Mouse (Mus musculus): ENCODE data around the gene Mdh2. TPM values are rescaled to one million over a fixed set of nuclear protein-coding genes. Genes with fewer than 3 reads are reported as not detected.

The Mdh2 gene
- polyA plus RNA-seq, 1 experiment from 2014 or later: 599 TPM

DNA sequence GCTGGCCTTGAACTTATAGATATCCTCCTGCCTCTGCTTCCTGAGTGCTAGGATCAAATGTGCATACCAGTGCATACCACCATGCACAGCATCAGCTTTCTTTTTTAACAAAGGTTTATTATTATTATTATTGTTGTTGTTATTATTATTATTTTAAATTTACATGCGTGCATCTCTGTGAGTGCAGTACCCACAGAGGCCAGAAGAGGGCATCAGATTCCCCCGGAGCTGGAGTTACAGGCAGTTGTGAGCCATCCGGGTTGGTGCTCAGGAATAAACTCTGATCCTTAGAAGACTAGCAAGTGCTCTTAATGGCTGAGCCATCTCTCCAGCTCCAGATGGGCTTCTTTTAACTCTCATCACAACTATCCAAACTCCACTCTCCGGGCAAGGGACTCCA is 21.5 kb downstream of the Mdh2 start:
- H3K4me3 ChIP-seq (replicated peaks; ENCODE audit: low read length): no peak overlapping the region
- no peak for DNase-seq (ENCODE audit: low spot score)
- ATAC-seq (ENCODE audit: low FRiP score): no peak
- peaks cover 12% of the 10 kb centered on the region for H3K4me1 ChIP-seq (replicated peaks; ENCODE audit: control insufficient read depth, insufficient read depth, low read length)
- H3K9ac ChIP-seq: no peak overlapping the region
- H3K4me2 ChIP-seq (replicated peaks): no peak overlapping the region
- H3K9me3 ChIP-seq (ENCODE audit: control insufficient read depth, low read length): no peaks in the 10 kb centered on the region
- no peak overlapping the region; the same call in 1 of the 2 replicates for H3K27ac ChIP-seq
- WGBS: 48% methylated on average over 4 of the region's 4 CpGs
- no peaks in the 10 kb centered on the region for H3K36me3 ChIP-seq (replicated peaks; ENCODE audit: control insufficient read depth, insufficient read depth)
- no peaks in the 10 kb centered on the region for H3K27me3 ChIP-seq (ENCODE audit: control insufficient read depth, insufficient read depth, low read length)

DNA sequence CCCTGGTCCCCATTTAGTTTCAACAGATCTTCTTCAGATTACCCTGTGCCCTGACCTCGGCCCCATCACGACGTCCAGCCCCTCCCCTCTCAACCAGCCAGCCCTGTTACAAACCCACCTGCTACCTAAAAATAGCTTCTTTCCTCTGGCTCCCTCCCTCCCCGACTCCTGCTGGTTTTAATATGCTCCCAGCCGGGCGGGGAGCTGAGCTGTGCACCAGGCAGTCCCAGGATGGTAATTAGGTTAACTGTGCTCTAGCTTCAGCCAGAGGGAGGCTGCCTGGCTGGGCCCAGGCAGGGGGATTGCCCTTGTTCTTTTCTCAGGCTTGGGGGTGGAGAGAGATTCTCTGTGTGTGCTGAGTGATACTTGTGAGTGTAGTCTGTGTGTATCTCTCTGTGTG is 22.6 kb downstream of the Mdh2 start:
- Histone ChIP-seq H3K4me2 (replicated peaks) (no peak overlapping the region), H3K27me3 (ENCODE audit: control insufficient read depth, insufficient read depth, low read length) (no peaks in the 10 kb centered on the region), H3K9me3 (ENCODE audit: control insufficient read depth, low read length) (no peaks in the 10 kb centered on the region), H3K36me3 (replicated peaks; ENCODE audit: control insufficient read depth, insufficient read depth) (no peaks in the 10 kb centered on the region), H3K4me3 (replicated peaks; ENCODE audit: low read length) (no peak overlapping the region), H3K9ac (no peak overlapping the region), H3K4me1 (replicated peaks; ENCODE audit: control insufficient read depth, insufficient read depth, low read length) (peaks cover 7% of the 10 kb centered on the region), H3K27ac (peak overlapping the region; percentile 73)
- 2% methylated on average over 6 of the region's 6 CpGs for WGBS
- ATAC-seq (ENCODE audit: low FRiP score) (peak; percentile 55; the same call in 1 of the 2 replicates), DNase-seq (ENCODE audit: low spot score) (no peak)

DNA sequence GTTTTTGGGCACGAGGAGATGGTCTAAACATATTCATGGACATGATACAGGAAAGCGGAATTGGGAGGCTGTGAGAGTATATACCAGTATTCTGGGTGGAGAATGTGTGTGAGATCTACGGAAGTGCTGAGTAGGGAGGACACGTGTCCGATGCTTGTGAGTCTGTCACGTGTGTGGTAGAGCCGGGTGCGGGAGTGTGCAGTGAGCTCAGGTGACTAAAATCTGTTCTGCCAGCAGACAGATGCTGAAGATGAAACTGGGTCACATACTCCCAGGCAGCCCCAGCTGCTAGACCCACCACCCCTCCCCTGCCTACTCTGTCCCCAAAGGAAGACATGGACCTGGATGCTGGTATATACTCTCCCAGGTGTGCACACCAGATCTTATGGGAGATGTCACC is 24.4 kb downstream of the Mdh2 start:
- H3K4me3 ChIP-seq (replicated peaks; ENCODE audit: low read length): no peak overlapping the region
- no peaks in the 10 kb centered on the region for H3K27me3 ChIP-seq (ENCODE audit: control insufficient read depth, insufficient read depth, low read length)
- peaks cover 12% of the 10 kb centered on the region for H3K4me1 ChIP-seq (replicated peaks; ENCODE audit: control insufficient read depth, insufficient read depth, low read length)
- 86% methylated on average over 8 of the region's 8 CpGs for WGBS
- DNase-seq (ENCODE audit: low spot score) (no peak), ATAC-seq (ENCODE audit: low FRiP score) (no peak)
- no peaks in the 10 kb centered on the region for H3K36me3 ChIP-seq (replicated peaks; ENCODE audit: control insufficient read depth, insufficient read depth)
- H3K9ac ChIP-seq: no peak overlapping the region
- H3K27ac ChIP-seq: no peak overlapping the region
- H3K4me2 ChIP-seq (replicated peaks): no peak overlapping the region
- H3K9me3 ChIP-seq (ENCODE audit: control insufficient read depth, low read length): no peaks in the 10 kb centered on the region

DNA sequence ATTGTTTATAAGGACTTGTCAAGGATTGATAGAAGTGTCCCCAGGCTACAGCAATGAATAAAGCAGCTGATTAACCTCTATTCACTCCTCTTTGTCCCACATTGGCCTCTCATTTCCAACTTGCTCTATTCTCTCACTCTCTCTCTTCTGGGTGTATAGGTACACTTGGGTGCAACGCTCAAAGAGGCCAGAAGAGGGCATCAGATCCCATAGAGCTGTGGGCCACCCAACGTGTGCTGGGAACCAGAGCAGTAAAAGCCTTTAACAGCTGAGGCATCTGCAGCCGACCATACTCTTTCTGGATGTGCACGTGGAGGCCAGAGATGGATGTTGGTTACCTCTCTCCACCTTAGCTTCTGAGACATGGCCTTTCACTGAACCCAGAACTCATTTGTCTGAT is 24.9 kb downstream of the Mdh2 start:
- no peak overlapping the region for H3K27ac ChIP-seq
- no peak overlapping the region for H3K9ac ChIP-seq
- no peaks in the 10 kb centered on the region for H3K36me3 ChIP-seq (replicated peaks; ENCODE audit: control insufficient read depth, insufficient read depth)
- no peak overlapping the region for H3K4me2 ChIP-seq (replicated peaks)
- H3K4me3 ChIP-seq (replicated peaks; ENCODE audit: low read length): no peak overlapping the region
- peaks cover 17% of the 10 kb centered on the region for H3K4me1 ChIP-seq (replicated peaks; ENCODE audit: control insufficient read depth, insufficient read depth, low read length)
- H3K27me3 ChIP-seq (ENCODE audit: control insufficient read depth, insufficient read depth, low read length): no peaks in the 10 kb centered on the region
- DNase-seq (ENCODE audit: low spot score) (no peak), ATAC-seq (ENCODE audit: low FRiP score) (no peak)
- no peaks in the 10 kb centered on the region for H3K9me3 ChIP-seq (ENCODE audit: control insufficient read depth, low read length)
- 70% methylated on average over 4 of the region's 4 CpGs for WGBS

DNA sequence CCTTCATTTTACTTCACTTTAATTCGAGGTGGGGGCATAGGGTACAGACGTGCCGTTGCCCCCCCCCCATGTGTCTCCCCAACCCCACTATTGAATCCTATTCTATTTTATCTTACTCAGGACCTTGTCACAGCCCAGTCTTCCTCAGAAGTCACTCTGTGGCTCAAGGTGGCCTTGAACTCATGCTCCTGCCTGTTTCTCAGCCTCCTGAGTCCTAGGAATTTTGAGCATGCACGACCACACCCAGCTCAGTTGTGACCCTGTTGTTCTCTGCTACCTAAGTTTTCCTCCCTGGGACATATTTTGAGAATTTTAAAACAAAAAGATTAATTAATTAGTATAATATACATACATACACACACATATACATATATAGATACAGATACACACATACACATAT is 25.4 kb downstream of the Mdh2 start:
- no peak for DNase-seq (ENCODE audit: low spot score)

DNA sequence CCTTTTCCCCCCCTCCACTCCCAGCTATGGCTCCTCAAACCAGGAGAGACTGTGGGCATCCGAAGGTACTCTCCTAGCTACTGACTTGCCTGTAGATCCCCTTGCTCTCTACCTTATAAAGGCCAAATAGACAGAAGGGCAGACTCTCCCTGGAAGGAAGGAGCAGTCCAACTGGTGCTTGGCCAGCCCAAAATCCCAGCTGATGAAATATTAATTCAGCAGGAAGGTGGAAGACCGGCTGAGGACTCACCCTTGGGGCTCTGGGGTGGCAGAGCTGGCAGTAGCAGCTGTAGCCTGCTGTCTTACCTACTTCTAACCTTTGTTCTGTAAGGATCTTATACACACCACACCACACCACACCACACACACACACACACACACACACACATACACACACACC is 26.5 kb downstream of the Mdh2 start:
- Histone ChIP-seq H3K9ac (no peak overlapping the region), H3K27ac (peak overlapping the region; percentile 29; the same call in 1 of the 2 replicates), H3K9me3 (ENCODE audit: control insufficient read depth, low read length) (no peaks in the 10 kb centered on the region), H3K36me3 (replicated peaks; ENCODE audit: control insufficient read depth, insufficient read depth) (no peaks in the 10 kb centered on the region), H3K4me1 (replicated peaks; ENCODE audit: control insufficient read depth, insufficient read depth, low read length) (peaks cover 19% of the 10 kb centered on the region), H3K27me3 (ENCODE audit: control insufficient read depth, insufficient read depth, low read length) (no peaks in the 10 kb centered on the region), H3K4me3 (replicated peaks; ENCODE audit: low read length) (no peak overlapping the region), H3K4me2 (replicated peaks) (no peak overlapping the region)
- no peak for DNase-seq (ENCODE audit: low spot score)
- ATAC-seq (ENCODE audit: low FRiP score): no peak
- WGBS: 38% methylated on average over 2 of the region's 2 CpGs

More for the DNA sequence above, 25.4 kb downstream of the Mdh2 start:
- H3K9me3 ChIP-seq (ENCODE audit: control insufficient read depth, low read length): no peaks in the 10 kb centered on the region
- H3K36me3 ChIP-seq (replicated peaks; ENCODE audit: control insufficient read depth, insufficient read depth): no peaks in the 10 kb centered on the region
- no peak overlapping the region for H3K4me2 ChIP-seq (replicated peaks)
- H3K9ac ChIP-seq: no peak overlapping the region
- no peak for ATAC-seq (ENCODE audit: low FRiP score)
- peaks cover 19% of the 10 kb centered on the region for H3K4me1 ChIP-seq (replicated peaks; ENCODE audit: control insufficient read depth, insufficient read depth, low read length)
- 88% methylated on average over 4 of the region's 4 CpGs for WGBS
- no peaks in the 10 kb centered on the region for H3K27me3 ChIP-seq (ENCODE audit: control insufficient read depth, insufficient read depth, low read length)
- no peak overlapping the region for H3K4me3 ChIP-seq (replicated peaks; ENCODE audit: low read length)
- no peak overlapping the region for H3K27ac ChIP-seq

DNA sequence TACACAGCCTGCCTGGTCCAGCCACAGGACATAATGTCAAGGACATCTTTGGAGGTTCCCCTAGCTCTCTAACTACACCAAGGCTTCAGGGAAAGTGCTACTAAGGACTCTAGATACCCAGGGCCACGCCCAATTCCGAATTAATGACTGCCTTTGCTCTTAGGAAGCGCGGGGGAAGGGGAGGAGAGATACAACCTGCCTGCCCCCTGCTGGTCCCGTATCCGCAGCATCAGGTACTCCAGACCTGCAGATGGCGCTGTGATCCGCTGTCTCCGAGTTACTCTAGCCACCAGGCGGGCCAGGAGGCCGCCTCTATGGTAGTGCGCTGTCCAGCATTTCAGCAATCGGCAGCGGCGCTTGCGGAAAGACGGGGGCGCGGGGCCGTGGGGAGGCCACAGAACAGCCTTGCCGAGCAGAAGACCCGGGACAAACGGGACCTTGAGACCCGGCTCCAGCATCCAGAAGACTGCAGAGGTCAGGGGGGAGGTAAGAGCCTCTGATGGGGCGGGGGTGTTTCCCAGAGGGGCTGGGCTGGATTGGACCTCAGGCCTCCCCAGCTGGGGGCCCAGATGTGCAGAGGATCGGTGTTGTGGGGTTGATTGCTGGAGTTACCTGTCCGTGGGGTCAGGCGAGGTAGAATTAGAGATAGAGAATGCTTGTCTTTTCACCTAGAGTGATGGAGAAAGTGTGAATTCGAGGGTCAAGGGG is 28.4 kb downstream of the Mdh2 start, which contains the start of gene Srrm3:
TSS of gene Srrm3 (plus strand) at position 336 of the 708 bp plus-strand sequence.
- Histone ChIP-seq H3K4me1 (replicated peaks; ENCODE audit: control insufficient read depth, insufficient read depth, low read length) (peaks cover 12% of the 10 kb centered on the region), H3K4me2 (replicated peaks) (peak within 1 kb of the TSS; percentile 86), H3K27ac (peak within 1 kb of the TSS; percentile 74), H3K36me3 (replicated peaks; ENCODE audit: control insufficient read depth, insufficient read depth) (peaks cover 5% of the 10 kb centered on the region; the same call in 1 of the 2 replicates), H3K4me3 (replicated peaks; ENCODE audit: low read length) (peak within 1 kb of the TSS; percentile 49), H3K9ac (peak within 1 kb of the TSS; percentile 83), H3K27me3 (ENCODE audit: control insufficient read depth, insufficient read depth, low read length) (no peaks in the 10 kb centered on the region), H3K9me3 (ENCODE audit: control insufficient read depth, low read length) (no peaks in the 10 kb centered on the region)
- ATAC-seq (ENCODE audit: low FRiP score) (peak; percentile 70), DNase-seq (ENCODE audit: low spot score) (peak; percentile 95)
- 4% methylated on average over 29 of the region's 29 CpGs for WGBS

DNA sequence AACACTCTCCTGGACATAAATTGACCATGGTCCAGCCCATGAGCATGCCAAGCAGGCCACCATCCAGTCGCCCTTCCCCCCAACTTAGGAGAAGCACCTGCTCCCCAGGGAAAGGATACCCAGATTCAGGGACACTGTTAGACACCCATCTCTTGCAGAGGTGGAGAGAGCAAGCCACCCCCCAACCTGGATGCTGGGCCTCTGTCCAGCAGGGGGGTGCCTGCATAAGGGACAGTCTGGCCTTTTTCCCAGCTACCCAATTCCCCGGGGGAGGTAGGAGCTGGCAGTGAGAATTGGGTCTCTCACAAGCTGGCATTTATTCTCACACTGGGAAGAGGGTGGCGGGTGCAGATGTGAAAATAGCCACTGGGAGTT is 29.0 kb downstream of the Mdh2 start:
- peak overlapping the region; percentile 83 for H3K9ac ChIP-seq
- H3K9me3 ChIP-seq (ENCODE audit: control insufficient read depth, low read length): no peaks in the 10 kb centered on the region
- H3K4me3 ChIP-seq (replicated peaks; ENCODE audit: low read length): peak overlapping the region; percentile 49
- peaks cover 12% of the 10 kb centered on the region for H3K4me1 ChIP-seq (replicated peaks; ENCODE audit: control insufficient read depth, insufficient read depth, low read length)
- DNase-seq (ENCODE audit: low spot score) (no peak), ATAC-seq (ENCODE audit: low FRiP score) (no peak)
- peak overlapping the region; percentile 86 for H3K4me2 ChIP-seq (replicated peaks)
- peak overlapping the region; percentile 74 for H3K27ac ChIP-seq
- H3K27me3 ChIP-seq (ENCODE audit: control insufficient read depth, insufficient read depth, low read length): no peaks in the 10 kb centered on the region
- WGBS: 45% methylated on average over 3 of the region's 3 CpGs
- peaks cover 5% of the 10 kb centered on the region; the same call in 1 of the 2 replicates for H3K36me3 ChIP-seq (replicated peaks; ENCODE audit: control insufficient read depth, insufficient read depth)

DNA sequence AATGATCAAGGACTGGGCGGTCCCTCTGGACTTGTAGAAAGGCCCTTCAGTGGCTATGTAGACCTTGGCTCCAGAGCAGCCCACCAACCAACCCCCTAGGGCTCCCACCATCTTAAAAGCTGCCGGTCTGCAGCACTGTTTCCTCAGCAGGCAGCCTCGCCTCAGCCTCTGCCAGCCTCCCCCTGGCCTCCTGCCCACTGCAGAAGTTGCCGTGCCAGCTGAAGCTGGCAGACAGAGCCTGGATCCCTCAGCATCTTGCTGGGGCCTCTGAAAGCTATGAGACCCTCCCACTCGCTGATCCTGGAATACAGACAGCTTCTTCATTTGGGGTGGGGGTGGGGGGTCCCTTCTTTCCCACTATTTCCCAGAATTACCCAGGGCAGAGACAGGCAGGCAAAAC is 34.7 kb downstream of the Mdh2 start:
- ATAC-seq (ENCODE audit: low FRiP score): 0 out of 2 replicates have a peak, but pooled peaks have one; percentile 31
- Histone ChIP-seq H3K4me2 (replicated peaks) (no peak overlapping the region), H3K4me3 (replicated peaks; ENCODE audit: low read length) (no peak overlapping the region), H3K4me1 (replicated peaks; ENCODE audit: control insufficient read depth, insufficient read depth, low read length) (peaks cover 4% of the 10 kb centered on the region), H3K27me3 (ENCODE audit: control insufficient read depth, insufficient read depth, low read length) (no peaks in the 10 kb centered on the region), H3K36me3 (replicated peaks; ENCODE audit: control insufficient read depth, insufficient read depth) (peaks cover 5% of the 10 kb centered on the region), H3K9ac (no peak overlapping the region), H3K27ac (no peak overlapping the region), H3K9me3 (ENCODE audit: control insufficient read depth, low read length) (no peaks in the 10 kb centered on the region)
- WGBS: 57% methylated on average over 5 of the region's 5 CpGs
- DNase-seq (ENCODE audit: low spot score): no peak

All from hindbrain, embryonic 14.5 days (tissue).